Mouse (Mus musculus) MEL (cell line): ENCODE results near the gene Flt3l. TPM values are rescaled to one million over a fixed set of nuclear protein-coding genes. Genes with fewer than 3 reads are reported as not detected.

Experiments
- DNase-seq: peaks from one replicate; pipeline ENCODE4 v3.0.0; 2011; ENCODE audit warnings: low read depth, low spot score
- H3K27ac ChIP-seq: 2 replicates; pipeline ENCODE4 v1.5.1; 2012; ENCODE audit warnings: low read depth, mild to moderate bottlenecking, control low read depth, low read length, moderate library complexity; ENCODE audit not compliant: control insufficient read depth
- H3K27me3 ChIP-seq, 2 experiments: fragments of 150-350 bp in 1 of 2; sonication (generic) in 1 of 2; 2 replicates each; pipeline ENCODE4 v1.6.1; 2012; ENCODE audit warnings: low read length in 2 of 2, mild to moderate bottlenecking in 2 of 2, improper control_type of control experiment in 1 of 2, moderate library complexity in 1 of 2; ENCODE audit not compliant: insufficient read depth in 2 of 2, control insufficient read depth in 1 of 2
- H3K36me3 ChIP-seq, 2 experiments: 2 replicates each; pipeline ENCODE4 v1.6.1; 2012 to 2014; ENCODE audit warnings: low read length in 2 of 2, improper control_type of control experiment in 1 of 2, inconsistent platforms in 1 of 2, mild to moderate bottlenecking in 1 of 2; ENCODE audit not compliant: insufficient read depth in 2 of 2, control insufficient read depth in 1 of 2
- H3K4me1 ChIP-seq, 2 experiments: fragments of 150-350 bp in 1 of 2; sonication (generic) in 1 of 2; 2 replicates each; pipeline ENCODE4 v1.6.1; 2012; ENCODE audit warnings: low read length in 2 of 2, improper control_type of control experiment in 1 of 2, mild to moderate bottlenecking in 1 of 2; ENCODE audit not compliant: insufficient read depth in 2 of 2, control insufficient read depth in 1 of 2
- H3K4me3 ChIP-seq, 2 experiments: fragments of 150-350 bp in 1 of 2; sonication (generic) in 1 of 2; 2 replicates each; pipeline ENCODE4 v1.5.1; 2012; ENCODE audit warnings: low read depth in 2 of 2, low read length in 2 of 2, mild to moderate bottlenecking in 2 of 2, moderate library complexity in 2 of 2, control low read depth in 1 of 2, improper control_type of control experiment in 1 of 2; ENCODE audit not compliant: control insufficient read depth in 1 of 2, insufficient read depth in 1 of 2
- H3K79me2 ChIP-seq: 2 replicates; pipeline ENCODE4 v1.6.1; 2012; ENCODE audit warnings: mild to moderate bottlenecking, low read length, moderate library complexity; ENCODE audit not compliant: control insufficient read depth, poor library complexity, insufficient read depth
- H3K9ac ChIP-seq: 2 replicates; pipeline ENCODE4 v1.6.1; 2012; ENCODE audit warnings: low read depth, mild to moderate bottlenecking, control low read depth, low read length, moderate library complexity; ENCODE audit not compliant: control insufficient read depth, poor library complexity, severe bottlenecking
- H3K9me3 ChIP-seq: fragments of 150-350 bp; sonication (generic); replicated peaks from 2 replicates; pipeline ENCODE4 v1.6.1; 2012; ENCODE audit warnings: mild to moderate bottlenecking, low read length, improper control_type of control experiment, moderate library complexity; ENCODE audit not compliant: insufficient read depth
- CHD2 ChIP-seq: IDR thresholded peaks from 2 replicates; pipeline ENCODE4 v1.6.1; 2011; ENCODE audit warnings: low read length, improper control_type of control experiment
- EP300 ChIP-seq, 2 experiments: IDR thresholded peaks; 2 replicates each; pipeline ENCODE4 v1.6.1; 2011; ENCODE audit warnings: improper control_type of control experiment in 2 of 2, low read length in 2 of 2, low read depth in 1 of 2, mild to moderate bottlenecking in 1 of 2
- GATA1 ChIP-seq: IDR thresholded peaks from 2 replicates; pipeline ENCODE4 v1.6.1; 2011; ENCODE audit warnings: low read depth, low read length, improper control_type of control experiment
- JUND ChIP-seq: IDR thresholded peaks from 2 replicates; pipeline ENCODE4 v1.6.1; 2011; ENCODE audit warnings: low read depth, mild to moderate bottlenecking, improper control_type of control experiment, low read length
- KAT2A ChIP-seq: conservative IDR thresholded peaks from 2 replicates; pipeline ENCODE4 v1.6.1; 2012; ENCODE audit warnings: low read depth, low read length, improper control_type of control experiment, inconsistent platforms
- MAX ChIP-seq: IDR thresholded peaks from 2 replicates; pipeline ENCODE4 v1.6.1; 2011; ENCODE audit warnings: low read length, improper control_type of control experiment
- MXI1 ChIP-seq: IDR thresholded peaks from 2 replicates; pipeline ENCODE4 v1.6.1; 2011; ENCODE audit warnings: mild to moderate bottlenecking, low read depth, low read length, improper control_type of control experiment
- NELFE ChIP-seq: IDR thresholded peaks from 2 replicates; pipeline ENCODE4 v1.6.1; 2011; ENCODE audit warnings: low read depth, low read length, improper control_type of control experiment
- POLR2A ChIP-seq, 2 experiments: IDR thresholded peaks; 2 replicates each; pipeline ENCODE4 v1.6.1; 2011 to 2012; ENCODE audit warnings: low read length in 2 of 2, mild to moderate bottlenecking in 2 of 2, control low read depth in 1 of 2, improper control_type of control experiment in 1 of 2, low read depth in 1 of 2, moderate library complexity in 1 of 2; ENCODE audit not compliant: control insufficient read depth in 1 of 2, insufficient read depth in 1 of 2, poor library complexity in 1 of 2
- POLR2AphosphoS2 ChIP-seq: IDR thresholded peaks from 2 replicates; pipeline ENCODE4 v1.6.1; 2011; ENCODE audit warnings: low read length, improper control_type of control experiment
- POLR2AphosphoS5 ChIP-seq: IDR thresholded peaks from 2 replicates; pipeline ENCODE4 v1.6.1; 2012; ENCODE audit warnings: low read depth, borderline replicate concordance, mild to moderate bottlenecking, inconsistent platforms, low read length, moderate library complexity, mixed read lengths
- RAD21 ChIP-seq: IDR thresholded peaks from 2 replicates; pipeline ENCODE4 v1.6.1; 2011; ENCODE audit warnings: mild to moderate bottlenecking, low read depth, low read length, improper control_type of control experiment
- RCOR1 ChIP-seq: IDR thresholded peaks from 2 replicates; pipeline ENCODE4 v1.6.1; 2012; ENCODE audit warnings: low read depth, mild to moderate bottlenecking, inconsistent platforms, low read length, improper control_type of control experiment
- SIN3A ChIP-seq: IDR thresholded peaks from 2 replicates; pipeline ENCODE4 v1.6.1; 2012; ENCODE audit warnings: low read length, improper control_type of control experiment, inconsistent platforms
- TAL1 ChIP-seq: IDR thresholded peaks from 2 replicates; pipeline ENCODE4 v1.6.1; 2012; ENCODE audit warnings: mild to moderate bottlenecking, inconsistent platforms, low read length, moderate library complexity, mixed read lengths
- TCF12 ChIP-seq: IDR thresholded peaks from 2 replicates; pipeline ENCODE4 v1.6.1; 2014; ENCODE audit warnings: low read depth, mild to moderate bottlenecking, inconsistent platforms, low read length, improper control_type of control experiment, moderate library complexity
- UBTF ChIP-seq: IDR thresholded peaks from 2 replicates; pipeline ENCODE4 v1.6.1; 2012; ENCODE audit warnings: low read depth, mild to moderate bottlenecking, inconsistent platforms, low read length, improper control_type of control experiment, moderate library complexity, borderline replicate concordance; ENCODE audit not compliant: insufficient read depth
- ZC3H11A ChIP-seq: IDR thresholded peaks from 2 replicates; pipeline ENCODE4 v1.6.1; 2012; ENCODE audit warnings: low read depth, mild to moderate bottlenecking, inconsistent platforms, low read length, improper control_type of control experiment
- ZKSCAN1 ChIP-seq: IDR thresholded peaks from 2 replicates; pipeline ENCODE4 v1.6.1; 2012; ENCODE audit warnings: low read depth, mild to moderate bottlenecking, inconsistent platforms, low read length, improper control_type of control experiment, moderate library complexity
- ZMIZ1 ChIP-seq: IDR thresholded peaks from 2 replicates; pipeline ENCODE4 v1.6.1; 2012; ENCODE audit warnings: low read depth, mild to moderate bottlenecking, inconsistent platforms, low read length, improper control_type of control experiment, moderate library complexity
- ZNF384 ChIP-seq: IDR thresholded peaks from 2 replicates; pipeline ENCODE4 v1.6.1; 2012; ENCODE audit warnings: low read depth, mild to moderate bottlenecking, inconsistent platforms, low read length, improper control_type of control experiment
- polyA plus RNA-seq, 2 experiments: library from polyadenylated mRNA; stranded (reverse) in 1 of 2; unstranded in 1 of 2; fragments of >175 nt in 1 of 2; fragments of >200 nt in 1 of 2; gene quantifications; 2 replicates each; pipeline versions ENCODE4 v1.2.1 to v1.2.4; 2012; ENCODE audit warnings: low replicate concordance in 2 of 2, low read depth in 1 of 2; ENCODE audit not compliant: insufficient read length in 2 of 2, insufficient read depth in 1 of 2, missing spikeins in 1 of 2
- total RNA-seq: library from RNA; depleted of rRNA; stranded (reverse); fragments of 300-350 nt; gene quantifications from 2 replicates; pipeline ENCODE4 v1.2.3, GENCODE M21; 2012

Gene Flt3l
- total and polyA plus RNA-seq, 3 experiments = 13.0 to 35.4 TPM; not detected in 1

DNA sequence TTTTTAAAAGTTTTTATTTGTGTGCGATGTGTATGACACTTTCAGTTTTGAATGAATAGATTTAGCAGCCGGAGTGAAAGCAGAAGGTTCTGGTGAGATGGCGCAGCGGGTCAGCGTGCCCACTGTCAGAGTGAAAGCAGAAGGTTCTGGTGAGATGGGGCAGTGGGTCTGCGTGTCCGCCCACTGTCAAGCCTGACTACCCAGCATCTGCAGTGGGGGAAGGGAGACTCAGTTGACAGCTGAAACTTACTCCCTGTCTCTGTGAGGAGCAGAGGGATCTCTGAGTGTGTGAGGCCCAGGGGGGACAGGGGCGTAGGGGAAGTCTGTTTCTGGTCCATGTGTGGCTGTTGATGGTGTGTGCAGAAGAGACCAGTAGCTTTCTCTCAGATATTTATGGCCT lies 18.7 kb downstream of the Flt3l start:
- Histone ChIP-seq H3K27ac (no peak overlapping the region), H3K9me3 (no peaks in the 10 kb centered on the region), H3K4me1 (peaks cover 3 to 29% of the 10 kb centered on the region in 2 experiments), H3K27me3 (no peaks in the 10 kb centered on the region), H3K36me3 (peaks cover 0 to 13% of the 10 kb centered on the region in 2 experiments; a peak in 2 of 4 replicates)
- TF ChIP-seq POLR2A (IDR thresholded peaks at IDR 0.05; ENCODE audit: control insufficient read depth in 1 of 2, insufficient read depth in 1 of 2, low read depth in 1 of 2, low read length in 2 of 2, poor library complexity in 1 of 2) (peak in 1 of 2 experiments; percentile 29; a peak in 1 of 4 replicates), TAL1 (no peak)
- TF ChIP-seq, all 39 proteins: peak for 1
- Histone ChIP-seq H3K4me3 (no peak overlapping the region), H3K9ac (no peak overlapping the region), H3K79me2 (peaks cover 9% of the 10 kb centered on the region)
- DNase-seq = peak; percentile 52

DNA sequence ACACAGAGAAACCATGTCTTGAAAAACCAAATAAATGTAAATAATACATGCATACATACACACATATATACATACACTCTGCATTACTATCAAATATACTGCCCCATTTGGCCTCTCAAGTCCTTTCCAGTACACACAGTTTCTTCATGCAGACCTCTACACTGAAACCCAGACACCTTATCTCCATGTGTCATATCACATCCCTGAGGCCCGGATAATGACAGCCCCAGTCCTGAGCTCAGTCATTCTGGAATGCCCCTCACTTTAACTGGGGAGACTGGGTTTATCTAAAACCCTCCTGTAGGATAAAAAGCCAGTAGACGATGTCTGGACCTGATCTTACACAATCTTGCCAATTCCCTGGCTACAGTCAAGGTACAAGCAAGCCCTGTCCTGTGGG lies 22.8 kb downstream of the Flt3l start:
- no peak overlapping the region for H3K4me3 ChIP-seq
- TF ChIP-seq TCF12 (peak; percentile 42; the same call in 1 of the 2 replicates), EP300 (IDR thresholded peaks at IDR 0.05; ENCODE audit: low read depth in 1 of 2, low read length in 2 of 2) (peak in 1 of 2 experiments; percentile 22; a peak in 1 of 4 replicates), GATA1 (peak; percentile 66), JUND (no peak), MAX (0 out of 2 replicates have a peak, but pooled peaks have one; percentile 28), SIN3A (no peak), RCOR1 (0 out of 2 replicates have a peak, but pooled peaks have one; percentile 16)
- TF ChIP-seq, all 39 proteins: peak for 5
- no peaks in the 10 kb centered on the region for H3K79me2 ChIP-seq
- peaks cover 0 to 5% of the 10 kb centered on the region in 2 experiments; a peak in 2 of 4 replicates for H3K36me3 ChIP-seq
- no peaks in the 10 kb centered on the region for H3K27me3 ChIP-seq
- peaks cover 5 to 22% of the 10 kb centered on the region in 2 experiments for H3K4me1 ChIP-seq
- H3K9ac ChIP-seq = no peak overlapping the region
- H3K9me3 ChIP-seq = no peaks in the 10 kb centered on the region
- no peak for DNase-seq
- H3K27ac ChIP-seq = no peak overlapping the region

DNA sequence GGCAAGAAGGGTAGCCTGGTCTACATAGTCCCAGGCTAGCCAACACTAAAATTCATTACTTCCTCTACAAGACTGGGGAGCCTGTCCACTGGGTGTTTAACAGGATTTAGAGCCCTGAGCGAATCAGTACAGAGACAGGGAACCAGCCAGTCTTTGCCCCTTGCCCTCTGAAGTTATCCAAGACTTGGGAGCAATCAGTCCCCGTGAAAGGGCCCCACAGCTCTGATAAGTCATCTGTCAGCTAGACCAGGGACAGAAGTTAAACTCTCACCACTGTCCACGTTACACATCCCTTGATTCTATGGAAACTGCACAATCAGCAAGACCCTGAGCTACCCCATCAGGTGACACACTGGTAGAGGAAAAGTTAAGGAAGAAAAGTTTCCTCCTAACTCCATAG lies 23.7 kb downstream of the Flt3l start:
- Histone ChIP-seq H3K4me1 (peaks cover 5 to 22% of the 10 kb centered on the region in 2 experiments), H3K79me2 (no peaks in the 10 kb centered on the region), H3K9ac (no peak overlapping the region), H3K9me3 (no peaks in the 10 kb centered on the region), H3K4me3 (no peak overlapping the region), H3K36me3 (peaks cover 0 to 5% of the 10 kb centered on the region in 2 experiments; a peak in 2 of 4 replicates), H3K27me3 (no peaks in the 10 kb centered on the region), H3K27ac (no peak overlapping the region)
- no peak for DNase-seq
- TF ChIP-seq CHD2 (no peak), SIN3A (no peak), ZKSCAN1 (no peak), ZMIZ1 (no peak), RAD21 (no peak), KAT2A (no peak), TAL1 (no peak), POLR2AphosphoS2 (no peak), MXI1 (no peak), POLR2AphosphoS5 (no peak), UBTF (no peak), ZNF384 (no peak), ZC3H11A (no peak), GATA1 (no peak), NELFE (no peak), RCOR1 (no peak)
